Mouse (Mus musculus): ENCODE results near the gene Tbc1d25. TPM values are rescaled to one million over a fixed set of nuclear protein-coding genes. Genes with fewer than 3 reads are reported as not detected.

Gene Tbc1d25
- 1 to 10 TPM; 2.7 to 4.1 TPM for total RNA-seq (2021)
- long read RNA-seq, experiment 1, partial matches to known transcripts, result 0 of 3 reads
- long read RNA-seq, experiment 1, other reads (novel, unspliced or antisense), result 0 of 3 reads
- long read RNA-seq, experiment 2, partial matches to known transcripts, result 0 of 3 reads
- long read RNA-seq, experiment 2, other reads (novel, unspliced or antisense), result 1 of 3 reads

DNA sequence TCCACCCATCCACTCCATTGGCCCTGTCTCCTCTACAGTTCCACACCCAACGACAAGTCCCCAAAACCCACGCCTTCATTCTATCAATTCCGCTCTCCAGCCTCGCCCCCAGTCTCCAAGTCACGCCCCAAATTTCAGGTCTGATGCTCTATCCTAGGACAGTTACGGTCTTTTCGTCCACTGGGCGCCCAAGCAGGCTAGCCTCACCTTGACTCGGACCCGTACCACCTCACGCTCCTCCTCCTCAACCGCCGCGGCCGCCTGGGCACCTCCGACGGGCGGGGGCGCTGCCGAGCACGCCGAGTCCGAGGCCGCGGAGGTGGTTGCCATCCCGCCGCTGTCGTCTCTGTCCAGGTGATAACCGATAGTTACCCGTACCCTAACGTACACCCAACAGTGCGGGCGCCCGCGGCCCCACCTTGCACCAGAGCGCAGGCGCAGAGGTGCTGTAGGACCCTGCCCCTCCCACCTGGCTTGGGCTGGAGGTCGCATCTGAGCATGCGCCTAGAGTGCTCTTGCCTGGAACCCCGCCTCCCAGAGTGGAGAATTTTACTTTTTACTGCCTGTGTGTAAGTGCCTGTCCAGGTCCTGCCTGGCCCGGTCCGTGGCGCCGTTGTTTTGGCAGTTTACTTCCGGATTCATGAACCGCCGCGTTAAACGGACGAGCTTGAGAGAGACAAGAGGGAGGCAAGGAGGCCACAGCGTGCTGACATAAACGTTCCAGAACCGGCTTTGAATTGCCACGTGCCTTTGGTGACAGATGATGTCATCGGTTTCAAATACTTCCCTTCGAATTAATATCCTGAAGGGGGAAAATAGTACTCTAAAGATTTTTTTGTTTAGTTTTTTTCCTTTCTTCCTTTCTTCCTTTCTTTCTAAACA lies at the start of gene Tbc1d25:
Tbc1d25 (minus strand) TSS at position 678 of the 882 bp plus-strand sequence.
- DNase-seq (ENCODE audit: low spot score), result peak; percentile 87

DNA sequence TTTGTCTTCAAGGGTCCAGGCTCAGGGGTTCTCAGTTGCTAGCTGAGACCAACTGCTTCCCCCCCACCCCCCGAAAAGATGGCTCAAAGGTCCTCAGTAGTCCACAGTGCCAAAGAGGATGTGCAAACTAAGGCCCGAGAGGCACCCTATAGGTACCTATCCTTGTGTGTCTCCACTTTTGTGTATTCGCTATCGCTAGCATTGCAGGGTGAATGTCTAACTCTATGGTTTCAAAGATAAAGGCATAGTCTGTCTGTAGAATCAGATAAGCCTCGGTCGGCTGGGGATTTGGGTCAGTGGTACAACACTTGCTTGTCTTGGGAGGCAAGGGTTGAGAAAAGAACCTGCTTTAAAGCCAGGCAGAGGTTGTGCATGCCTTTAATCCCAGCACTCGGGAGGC lies 47.5 kb upstream of the Tbc1d25 start:
- no peak for DNase-seq (ENCODE audit: low spot score)

DNA sequence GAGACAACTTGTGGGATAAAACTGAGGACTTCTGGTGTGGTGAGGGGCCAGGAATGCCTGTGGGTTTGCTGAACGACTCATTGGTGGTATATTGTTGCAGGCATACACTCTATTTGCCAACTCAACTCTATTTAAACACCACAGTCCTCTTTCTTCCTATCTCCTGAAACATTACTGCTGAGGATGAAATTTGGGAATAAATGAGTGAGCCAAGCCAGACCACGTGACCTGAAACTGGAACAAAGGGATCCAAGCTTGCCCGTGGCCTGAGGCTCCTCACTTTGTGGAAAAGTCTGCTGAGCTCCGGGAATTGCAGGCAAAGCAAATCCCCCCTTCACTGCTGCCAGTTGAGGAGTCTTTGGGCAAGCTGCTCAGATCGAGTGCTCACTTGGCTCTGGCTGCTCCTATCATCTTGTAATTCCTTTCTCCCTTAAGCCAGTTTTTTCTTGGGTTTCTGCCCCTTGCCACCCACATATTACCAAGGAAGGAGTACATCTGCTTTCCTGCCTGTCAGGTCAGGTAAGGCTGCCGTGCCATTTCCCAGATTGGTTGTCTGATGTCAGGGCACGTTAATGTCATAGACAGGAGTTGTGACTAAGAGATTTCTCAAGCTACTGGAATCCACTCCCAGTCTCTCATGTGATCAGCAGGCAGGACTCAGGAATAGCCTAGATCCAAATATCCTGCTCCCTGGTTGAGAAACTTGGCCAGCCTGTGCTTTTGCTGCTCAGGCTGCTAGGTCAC lies 46.9 kb upstream of the Tbc1d25 start:
- DNase-seq (ENCODE audit: low spot score), result peak; percentile 2

DNA sequence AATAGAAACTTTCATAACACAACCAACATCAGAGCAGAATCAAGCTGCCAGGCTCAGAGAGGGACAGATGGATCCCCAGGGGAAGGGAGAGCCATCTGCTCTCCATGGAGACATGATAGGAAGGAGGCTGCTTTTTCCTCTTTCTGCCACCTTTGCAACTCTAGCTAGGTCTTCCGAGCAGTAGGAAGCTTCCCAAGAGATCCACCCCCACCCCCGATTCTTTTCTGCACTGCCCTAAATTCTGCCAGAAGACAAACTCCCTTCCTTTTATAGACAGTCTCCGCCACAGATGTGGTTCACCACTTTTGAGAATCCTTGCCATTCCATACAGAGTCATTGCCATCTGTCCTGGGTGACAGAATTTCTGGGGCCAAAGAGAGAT lies 46.3 kb upstream of the Tbc1d25 start:
- no peak for DNase-seq (ENCODE audit: low spot score)

DNA sequence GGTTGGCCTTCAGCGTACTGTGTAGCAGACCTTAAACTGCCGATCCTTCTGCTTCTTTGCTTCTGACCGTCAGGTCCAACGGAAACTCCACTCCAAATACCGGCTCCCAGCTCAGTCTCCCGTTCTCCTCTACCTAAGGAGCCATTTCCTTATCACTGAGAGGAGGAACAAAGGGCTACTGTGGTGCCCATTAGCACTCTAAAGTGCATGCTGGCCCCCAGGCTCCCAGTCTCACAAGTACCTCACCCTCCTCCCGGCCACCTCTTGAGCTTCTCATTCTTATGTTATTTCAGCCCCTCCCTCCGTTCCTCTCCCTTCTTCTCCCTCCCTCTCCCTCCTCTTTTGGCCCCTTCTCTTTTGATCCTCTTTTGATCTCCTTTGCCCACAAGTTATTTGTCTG lies 43.7 kb upstream of the Tbc1d25 start:
- no peak for DNase-seq (ENCODE audit: low spot score)

DNA sequence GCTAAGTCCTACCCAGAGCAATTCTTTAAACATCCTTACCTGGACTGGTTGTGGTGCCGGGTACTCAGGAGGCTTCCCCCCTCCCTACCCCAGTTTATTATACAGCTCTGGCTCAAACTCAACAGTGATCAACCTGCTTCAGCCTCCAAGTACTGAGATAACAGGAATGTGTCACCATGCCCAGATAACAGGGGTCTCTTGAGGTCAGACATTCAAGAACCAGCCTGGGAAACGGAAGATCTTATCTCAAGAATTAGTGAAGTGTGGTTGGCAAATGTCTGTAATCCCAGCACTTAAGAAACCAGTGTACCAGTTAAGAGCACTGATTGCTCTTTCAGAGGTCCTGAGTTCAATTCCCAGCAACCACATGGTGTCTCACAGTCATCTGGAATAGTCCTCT lies 42.1 kb upstream of the Tbc1d25 start:
- DNase-seq (ENCODE audit: low spot score), result no peak

DNA sequence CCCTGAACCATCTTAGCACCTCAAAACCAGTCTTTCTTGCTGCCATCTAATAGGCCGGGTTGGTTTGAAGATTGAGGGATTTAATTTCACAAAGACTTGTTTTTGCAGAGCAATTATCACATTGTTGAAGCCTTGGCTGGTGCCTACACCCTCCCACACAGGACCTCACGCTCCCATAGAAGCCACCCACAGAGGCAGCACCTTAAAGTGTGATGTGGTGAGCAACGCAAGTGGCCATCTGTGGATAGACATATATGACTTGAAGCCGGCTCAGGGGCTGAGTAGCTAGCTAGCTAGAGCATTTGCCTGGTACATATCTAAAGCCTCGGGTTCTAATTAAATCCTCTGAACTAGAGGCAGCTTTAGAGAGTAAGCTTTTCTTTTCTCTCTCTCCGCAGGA lies 41.4 kb upstream of the Tbc1d25 start:
- DNase-seq (ENCODE audit: low spot score), result no peak

DNA sequence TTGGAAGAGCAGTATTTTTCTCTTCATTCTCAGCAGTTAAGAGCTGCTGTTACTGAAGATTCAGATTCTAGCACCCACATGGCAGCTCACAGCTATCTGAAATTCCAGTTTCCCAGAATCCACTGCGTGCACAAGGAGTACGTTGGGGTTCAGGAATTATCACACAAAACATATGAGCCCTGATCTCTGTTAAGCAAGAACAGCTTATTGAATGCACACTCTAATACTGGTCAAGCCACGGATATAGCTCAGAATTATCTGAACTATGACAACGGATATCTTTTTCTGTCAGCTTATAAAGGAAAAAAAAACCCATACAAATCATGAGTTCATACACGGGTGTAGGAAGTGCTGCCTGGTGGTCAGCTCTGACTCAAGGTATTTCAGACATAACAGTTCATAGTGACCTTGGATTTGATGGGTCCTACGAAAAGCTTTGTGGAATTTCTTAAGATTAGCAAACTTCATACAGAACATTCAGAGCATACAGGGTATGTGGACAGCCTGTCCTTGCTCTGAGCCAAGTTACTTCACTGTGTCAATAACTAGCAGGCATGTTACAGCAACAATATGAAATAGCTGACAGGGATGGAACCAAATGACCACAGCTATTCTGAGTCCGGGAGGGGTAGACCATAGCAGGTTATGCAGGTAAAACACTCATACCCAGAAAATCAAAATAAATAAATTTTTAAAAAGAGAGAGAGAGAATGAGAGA lies 35.7 kb upstream of the Tbc1d25 start:
- DNase-seq (ENCODE audit: low spot score), result no peak

DNA sequence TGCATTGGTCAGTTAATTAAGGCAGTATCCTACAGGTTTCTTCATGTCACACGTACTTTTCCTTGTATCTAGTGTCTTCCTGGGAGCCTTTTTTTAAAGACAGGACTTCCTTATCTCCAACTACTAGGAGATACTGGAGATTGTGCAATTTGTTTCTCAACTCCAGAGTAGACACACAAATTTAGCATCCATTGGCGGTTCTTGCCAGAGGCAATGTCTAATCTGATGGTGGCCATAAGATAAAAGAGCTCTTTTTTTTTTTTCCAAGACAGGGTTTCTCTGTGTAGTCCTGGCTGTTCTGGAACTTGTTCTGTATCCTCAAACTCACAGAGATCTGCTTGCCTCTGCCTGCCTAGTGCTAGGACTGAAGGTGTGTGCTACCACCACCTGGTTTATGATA lies 33.7 kb upstream of the Tbc1d25 start:
- DNase-seq (ENCODE audit: low spot score), result no peak

DNA sequence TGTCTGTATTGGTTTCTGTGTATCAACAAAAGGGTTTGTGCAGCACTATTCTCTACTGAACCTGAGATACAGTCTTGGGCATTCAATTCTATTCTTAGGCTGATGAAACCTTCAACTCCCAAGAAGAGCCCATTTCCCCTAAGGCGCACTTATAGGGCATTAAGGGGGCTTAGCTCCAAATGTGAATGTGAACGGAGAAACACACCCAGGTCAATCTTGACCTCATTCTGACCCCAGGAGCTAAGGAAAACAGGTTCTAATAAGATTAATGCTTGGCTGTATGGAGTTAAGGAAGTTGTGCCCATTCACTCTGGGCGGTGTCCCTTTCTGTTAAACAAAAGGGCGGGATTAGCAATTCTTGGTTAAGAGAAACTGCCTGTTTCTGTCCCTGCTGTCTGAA lies 31.2 kb upstream of the Tbc1d25 start:
- no peak for DNase-seq (ENCODE audit: low spot score)

DNA sequence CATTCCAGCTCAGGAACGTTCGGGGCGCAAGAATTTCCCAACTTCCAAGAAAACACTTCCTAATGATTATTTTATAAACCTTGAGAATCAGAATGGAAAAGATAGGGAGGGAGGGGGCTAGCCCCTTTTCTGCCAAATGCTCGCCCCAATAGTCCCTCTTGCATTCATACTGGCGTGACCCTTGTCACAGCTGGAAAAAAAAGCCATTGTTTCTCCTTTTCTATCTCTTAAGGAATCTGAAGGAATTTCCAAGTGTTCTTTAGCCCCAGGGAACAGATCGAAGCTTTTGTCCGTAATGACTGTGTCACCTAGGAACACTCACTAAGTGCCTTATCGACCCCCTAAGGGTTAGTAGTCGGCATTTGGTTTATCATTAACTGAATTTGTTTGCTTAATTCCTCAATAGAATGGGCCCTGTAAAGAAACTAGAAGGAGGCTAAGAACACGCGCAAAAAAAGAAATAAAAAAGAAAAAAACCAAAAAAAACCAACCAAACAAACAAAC lies 30.8 kb upstream of the Tbc1d25 start:
- DNase-seq (ENCODE audit: low spot score), result no peak

DNA sequence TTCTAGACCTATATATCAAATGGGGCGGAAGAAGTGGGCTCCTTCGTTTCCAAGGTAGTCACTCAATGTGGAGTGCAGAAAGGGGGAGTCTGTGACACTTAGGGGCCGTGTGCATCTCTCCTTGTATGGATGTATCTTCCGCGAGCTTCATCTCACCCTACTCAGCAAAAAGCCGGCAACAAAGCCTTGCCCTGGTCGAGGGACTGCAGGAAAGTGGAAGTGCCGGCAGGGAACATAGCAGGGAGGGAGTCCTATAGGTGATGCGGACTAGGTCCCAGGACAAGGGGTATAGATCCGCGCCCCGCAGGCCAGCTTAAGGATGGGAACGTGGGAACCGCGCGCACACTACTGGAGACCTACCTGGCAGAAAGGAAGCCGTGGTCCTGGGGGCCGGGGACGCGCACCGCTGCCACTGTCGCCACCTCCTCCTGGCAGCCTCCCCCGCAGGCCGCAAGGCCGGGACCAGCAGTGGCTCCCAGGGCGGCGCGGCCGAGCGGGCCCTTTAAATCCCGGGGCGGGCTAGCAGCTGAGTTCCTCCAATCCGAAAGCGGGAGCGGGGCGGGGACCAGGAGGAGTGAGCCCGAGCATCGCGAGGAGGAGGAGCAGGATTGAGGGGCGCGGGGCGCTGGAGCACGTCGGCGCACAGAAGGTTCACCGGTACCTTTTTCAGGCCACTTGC lies 30.2 kb upstream of the Tbc1d25 start, which contains the start of gene Porcn:
Porcn (minus strand) TSS at position 511 of the 679 bp plus-strand sequence.
- peak; percentile 84 for DNase-seq (ENCODE audit: low spot score)

DNA sequence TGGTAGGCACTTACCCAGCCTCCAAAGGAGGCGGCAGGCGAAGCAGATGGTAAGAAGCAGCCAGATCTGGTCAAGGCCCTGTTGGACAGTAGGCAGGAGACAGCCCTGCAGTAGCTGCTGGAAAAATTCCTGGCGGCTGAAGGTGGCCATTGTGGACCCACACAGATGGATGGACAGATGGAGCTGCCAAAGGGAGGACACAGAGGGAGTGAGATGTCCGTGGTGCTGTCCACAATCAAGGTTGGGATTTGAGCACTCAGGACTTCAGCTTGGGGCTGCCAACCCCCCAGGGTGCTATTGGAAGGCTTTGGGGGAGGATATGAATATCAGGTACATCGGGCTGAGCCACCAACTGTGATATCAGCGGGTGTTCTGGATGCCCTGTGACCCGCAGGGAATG lies 29.6 kb upstream of the Tbc1d25 start:
- DNase-seq (ENCODE audit: low spot score), result no peak

DNA sequence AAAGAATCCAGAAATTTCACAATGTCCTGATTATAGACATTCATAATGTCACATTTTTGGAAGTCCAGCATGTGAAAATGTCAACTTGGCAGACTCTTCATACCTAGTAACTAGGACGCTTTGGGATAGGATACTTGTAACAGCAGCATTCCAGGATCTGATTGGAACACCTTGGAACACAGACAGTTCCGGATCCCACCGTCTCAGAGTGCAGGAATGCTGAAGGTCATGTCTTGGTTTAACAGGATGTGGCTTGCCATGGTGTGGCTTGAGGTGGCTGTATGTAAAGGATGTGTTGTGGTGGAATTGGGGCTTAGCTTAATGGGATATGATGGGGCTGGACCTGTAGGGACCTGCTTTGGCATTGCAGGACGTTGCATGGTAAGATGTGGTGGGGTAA lies 29.1 kb upstream of the Tbc1d25 start:
- no peak for DNase-seq (ENCODE audit: low spot score)

DNA sequence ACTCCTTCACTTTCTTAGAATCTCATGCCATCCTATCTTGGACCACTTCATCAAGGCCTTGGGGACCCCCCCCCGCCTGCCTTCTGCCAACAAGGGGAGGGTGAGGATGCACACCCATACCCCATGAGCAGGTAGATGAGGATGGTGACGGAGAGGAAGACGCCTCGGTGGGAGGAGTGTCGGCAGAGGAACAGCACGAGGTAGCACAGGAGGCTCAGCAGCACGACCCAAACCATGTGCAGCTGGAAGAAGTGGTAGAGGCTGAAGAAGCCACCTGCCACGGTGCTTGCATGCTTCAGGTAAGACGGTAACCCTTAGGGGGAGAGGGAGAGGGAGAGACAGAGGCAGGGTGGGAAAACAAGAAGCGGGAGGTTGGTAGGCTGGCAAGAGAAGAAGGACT lies 28.1 kb upstream of the Tbc1d25 start:
- DNase-seq (ENCODE audit: low spot score), result no peak

DNA sequence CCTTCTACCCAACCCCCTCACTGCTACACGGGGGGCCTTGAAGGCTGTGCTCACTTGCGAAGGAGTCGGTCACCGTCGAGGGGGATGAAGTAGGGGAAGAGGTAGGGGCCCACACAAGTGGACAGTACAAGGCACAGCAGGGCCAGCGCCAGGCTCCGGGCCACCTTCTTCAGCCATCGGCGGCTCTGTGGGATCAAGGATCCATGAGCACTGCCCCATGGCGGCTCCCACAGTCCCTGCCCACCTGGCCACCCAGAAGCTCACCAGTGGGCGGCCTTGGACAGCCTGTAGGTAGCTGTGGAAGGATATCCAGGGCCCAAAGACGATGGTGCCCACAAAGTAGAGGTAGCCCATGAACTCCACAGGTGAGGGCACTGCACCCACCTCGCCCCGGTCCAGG lies 27.1 kb upstream of the Tbc1d25 start:
- no peak for DNase-seq (ENCODE audit: low spot score)

DNA sequence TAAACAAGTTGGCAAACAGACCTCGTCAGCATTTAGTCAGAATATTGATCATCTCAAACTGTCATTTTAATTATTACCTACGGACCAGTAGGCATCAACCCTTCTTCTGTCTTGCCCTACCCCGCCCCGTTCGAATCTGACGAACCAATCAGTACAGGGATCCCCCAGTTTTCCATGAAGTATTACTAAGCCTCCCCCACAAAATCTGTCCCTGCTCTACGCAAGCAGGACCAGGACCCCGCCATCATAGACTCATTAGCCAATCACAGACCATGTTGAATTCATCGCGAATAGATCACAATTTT lies 17.4 kb upstream of the Tbc1d25 start, which contains the start of gene Ebp:
Ebp (minus strand) TSS at position 94 of the 305 bp plus-strand sequence.
- no peak for DNase-seq (ENCODE audit: low spot score)

DNA sequence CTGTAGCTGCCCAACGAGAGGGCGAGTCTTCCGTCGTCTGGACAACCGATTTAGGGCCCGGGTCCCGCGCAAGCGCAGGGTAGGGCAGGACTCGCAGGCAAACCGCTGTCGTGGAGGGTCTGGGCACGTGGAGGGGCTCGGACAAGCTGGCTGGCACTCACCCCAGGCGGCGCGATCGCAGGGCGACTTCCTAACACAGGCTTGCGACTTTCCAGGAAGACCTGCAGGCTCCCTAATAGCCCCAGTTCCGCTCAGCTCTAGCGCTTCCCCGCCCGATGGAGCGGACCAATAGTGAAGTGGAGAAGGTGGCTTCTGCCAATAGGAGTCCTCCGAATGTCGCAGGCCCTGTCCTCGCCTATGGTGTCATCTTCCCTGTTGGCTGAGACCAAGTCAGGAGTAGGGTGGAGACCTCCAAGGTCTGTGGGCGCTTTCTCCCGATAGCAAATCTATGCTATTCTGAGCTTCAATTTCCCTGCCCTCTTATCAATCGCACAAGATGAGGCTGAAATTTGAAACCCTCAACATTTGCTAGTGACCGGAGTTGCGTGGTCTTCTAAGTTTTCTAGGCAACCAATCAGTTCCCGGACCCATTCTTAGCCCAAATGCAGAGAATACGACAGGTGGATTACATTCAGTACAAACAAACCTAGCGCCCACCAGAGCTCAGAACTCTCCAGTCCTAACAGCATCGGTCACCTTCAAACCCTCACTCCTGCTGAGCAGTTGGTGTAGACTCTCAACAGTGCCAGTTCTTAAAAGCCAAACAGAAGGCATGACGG lies 16.8 kb upstream of the Tbc1d25 start:
- peak; percentile 80 for DNase-seq (ENCODE audit: low spot score)

DNA sequence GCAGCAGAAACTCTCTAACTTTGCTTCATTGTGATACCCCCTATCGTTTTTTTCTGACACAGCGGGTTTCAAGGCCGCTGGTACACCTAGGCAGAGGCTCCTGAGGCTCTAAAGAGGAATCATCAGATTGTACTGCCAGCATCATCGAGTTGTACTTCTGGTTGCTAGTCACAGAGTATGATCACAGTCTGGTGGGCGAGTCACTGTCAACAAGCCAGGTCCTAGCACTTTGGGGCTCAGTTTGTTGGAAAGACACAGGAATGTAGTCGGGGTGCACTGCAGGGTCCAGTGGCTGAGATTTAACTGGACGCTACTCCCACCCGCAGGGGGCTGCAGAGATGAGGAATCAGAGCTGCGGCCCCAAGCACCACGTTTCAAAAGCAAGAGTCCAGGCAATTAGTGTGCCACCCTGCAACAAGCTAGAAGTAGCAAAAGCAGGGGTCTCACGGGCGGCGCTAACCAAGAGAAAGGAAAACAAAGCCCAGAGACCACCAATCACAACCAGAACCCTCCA lies 16.2 kb upstream of the Tbc1d25 start:
- peak; percentile 1 for DNase-seq (ENCODE audit: low spot score)
